Mouse (Mus musculus) forebrain, embryonic 11.5 days (tissue): ENCODE data around the gene Pygb. TPM values are rescaled to one million over a fixed set of nuclear protein-coding genes. Genes with fewer than 3 reads are reported as not detected.

Experiments
- ATAC-seq: fragments of 200-750 bp; cut with Nextera tagmentation; replicated peaks from 2 replicates; pipeline ENCODE4 v1.8.0; 2017; ENCODE audit warnings: moderate TSS enrichment; ENCODE audit not compliant: low FRiP score
- DNase-seq: peaks from one replicate; pipeline ENCODE4 v3.0.0-alpha.2; 2017; ENCODE audit warnings: low spot score
- H3K27ac ChIP-seq: fragments of 300-500 bp; sonication (generic); 2 replicates; pipeline ENCODE4 v1.5.1; 2014; ENCODE audit warnings: low read depth, low read length
- H3K27me3 ChIP-seq: fragments of 300-500 bp; sonication (generic); 2 replicates; pipeline ENCODE4 v1.6.1; 2014; ENCODE audit warnings: mild to moderate bottlenecking, low read length, mixed read lengths; ENCODE audit not compliant: control insufficient read depth, insufficient read depth
- H3K36me3 ChIP-seq: fragments of 300-500 bp; sonication (generic); 2 replicates; pipeline ENCODE4 v1.6.1; 2014; ENCODE audit warnings: mild to moderate bottlenecking, low read length, moderate library complexity, mixed read lengths; ENCODE audit not compliant: control insufficient read depth, insufficient read depth
- H3K4me1 ChIP-seq: fragments of 300-500 bp; sonication (generic); replicated peaks from 2 replicates; pipeline ENCODE4 v1.6.1; 2014; ENCODE audit warnings: low read length, mixed read lengths; ENCODE audit not compliant: control insufficient read depth, insufficient read depth
- H3K4me2 ChIP-seq: fragments of 300-500 bp; sonication (generic); 2 replicates; pipeline ENCODE4 v1.6.1; 2014; ENCODE audit warnings: low read depth, mild to moderate bottlenecking, low read length, moderate library complexity, mixed read lengths; ENCODE audit not compliant: severe bottlenecking
- H3K4me3 ChIP-seq: fragments of 300-500 bp; sonication (generic); 2 replicates; pipeline ENCODE4 v1.5.1; 2014; ENCODE audit warnings: low read depth, low read length
- H3K9ac ChIP-seq: fragments of 300-500 bp; sonication (generic); 2 replicates; pipeline ENCODE4 v1.6.1; 2014; ENCODE audit warnings: low read length
- H3K9me3 ChIP-seq: fragments of 300-500 bp; sonication (generic); 2 replicates; pipeline ENCODE4 v1.6.1; 2016; ENCODE audit warnings: low read length, mixed read lengths; ENCODE audit not compliant: control insufficient read depth
- WGBS: fragments of 180-500 bp; shearing (Covaris S2); extraction: QIAGEN DNeasy Blood & Tissue Kit; methylation state at CpG from one replicate; pipeline ENCODE4 v1.1.7; 2014; 5-methylcytosine and 5-hydroxymethylcytosine counted together
- polyA plus RNA-seq: library from polyadenylated mRNA; unstranded; fragments of >200 nt; fragmentation: Nextera tagmentation; extraction: Ambion mirVana; gene quantifications from 2 replicates; pipeline ENCODE4 v1.2.1, GENCODE M21; 2014

Gene Pygb
- 55.6 and 59.4 TPM in 2 replicates for polyA plus RNA-seq

DNA sequence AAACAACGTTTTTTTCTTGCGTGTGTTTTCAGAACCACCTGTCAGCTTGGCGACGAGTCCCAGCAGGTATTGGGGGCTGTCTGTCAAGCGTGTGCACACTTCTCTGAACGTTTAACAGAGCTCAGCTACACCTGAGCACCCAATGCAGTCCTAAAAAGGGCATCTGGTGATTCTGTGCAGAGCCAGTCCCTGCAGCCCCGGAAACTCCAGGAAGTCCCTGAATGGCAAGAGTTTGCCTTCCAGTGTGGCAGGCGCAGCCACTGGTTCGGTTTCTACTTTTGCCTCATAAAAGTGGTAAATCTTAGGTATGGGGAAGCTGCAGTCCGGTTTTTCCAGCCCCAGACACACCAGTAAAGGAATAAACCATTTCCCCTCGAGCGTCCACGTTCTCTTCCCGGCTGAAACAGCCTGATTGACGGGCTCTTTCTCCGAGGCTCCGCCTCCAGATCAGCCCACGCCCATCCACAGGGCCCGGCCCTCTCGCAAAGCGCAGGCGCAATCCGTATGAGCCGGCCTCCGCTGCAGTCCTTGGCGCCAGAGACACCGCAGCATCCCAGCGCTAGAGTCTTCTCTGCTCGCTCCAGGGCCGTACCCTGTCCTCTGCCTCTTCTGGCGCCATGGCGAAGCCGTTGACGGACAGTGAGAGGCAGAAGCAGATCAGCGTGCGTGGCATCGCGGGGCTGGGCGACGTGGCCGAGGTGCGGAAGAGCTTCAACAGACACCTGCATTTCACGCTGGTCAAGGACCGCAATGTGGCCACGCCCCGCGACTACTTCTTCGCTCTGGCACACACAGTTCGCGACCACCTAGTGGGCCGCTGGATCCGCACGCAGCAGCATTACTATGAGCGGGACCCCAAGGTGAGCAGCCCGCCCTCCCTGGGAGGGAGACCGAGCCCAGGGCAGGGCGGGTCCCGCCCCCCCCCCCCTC, at the start of gene Pygb:
Gene Pygb (plus strand): TSS at position 485 of the 930 bp plus-strand sequence.
- H3K4me2 ChIP-seq, result peak within 1 kb of the TSS; percentile 90
- ATAC-seq, result peak; percentile 97
- H3K36me3 ChIP-seq, result no peaks in the 10 kb centered on the region
- peak; percentile 93 for DNase-seq
- no peaks in the 10 kb centered on the region for H3K9me3 ChIP-seq
- no peaks in the 10 kb centered on the region; the same call in 1 of the 2 replicates for H3K4me1 ChIP-seq
- no peak within 1 kb of the TSS for H3K27ac ChIP-seq
- H3K4me3 ChIP-seq, result peak within 1 kb of the TSS; percentile 79
- H3K27me3 ChIP-seq, result no peaks in the 10 kb centered on the region
- peak within 1 kb of the TSS; percentile 67 for H3K9ac ChIP-seq
- 3% methylated on average over 56 of the region's 58 CpGs for WGBS

GRCm38 (mm10) chr2:150737881-150738280, 48.7 kb upstream of the Pygb start:
- ATAC-seq, result no peak
- no peaks in the 10 kb centered on the region; the same call in 1 of the 2 replicates for H3K4me1 ChIP-seq
- DNase-seq, result no peak

GRCm38 (mm10) chr2:150740145-150740841, 46.2 kb upstream of the Pygb start:
- H3K9me3 ChIP-seq, result no peaks in the 10 kb centered on the region
- WGBS, result 71% methylated on average over 10 of the region's 10 CpGs
- no peaks in the 10 kb centered on the region for H3K27me3 ChIP-seq
- H3K36me3 ChIP-seq, result no peaks in the 10 kb centered on the region
- no peak overlapping the region for H3K4me2 ChIP-seq
- no peaks in the 10 kb centered on the region; the same call in 1 of the 2 replicates for H3K4me1 ChIP-seq
- ATAC-seq, result no peak
- no peak overlapping the region for H3K9ac ChIP-seq
- DNase-seq, result no peak
- no peak overlapping the region for H3K27ac ChIP-seq
- no peak overlapping the region for H3K4me3 ChIP-seq

More at GRCm38 (mm10) chr2:150737881-150738280, 48.7 kb upstream of the Pygb start:
- no peaks in the 10 kb centered on the region for H3K27me3 ChIP-seq
- no peak overlapping the region for H3K9ac ChIP-seq
- H3K4me2 ChIP-seq, result no peak overlapping the region
- WGBS, result 77% methylated on average over 9 of the region's 9 CpGs
- no peaks in the 10 kb centered on the region for H3K9me3 ChIP-seq
- no peak overlapping the region for H3K4me3 ChIP-seq
- no peaks in the 10 kb centered on the region for H3K36me3 ChIP-seq
- H3K27ac ChIP-seq, result no peak overlapping the region

GRCm38 (mm10) chr2:150741405-150741804, 45.1 kb upstream of the Pygb start:
- Histone ChIP-seq H3K4me2 (no peak overlapping the region), H3K27me3 (no peaks in the 10 kb centered on the region), H3K4me1 (no peaks in the 10 kb centered on the region), H3K9me3 (no peaks in the 10 kb centered on the region), H3K36me3 (no peaks in the 10 kb centered on the region), H3K9ac (no peak overlapping the region), H3K27ac (no peak overlapping the region), H3K4me3 (no peak overlapping the region)
- WGBS, result 70% methylated on average over 4 of the region's 4 CpGs
- DNase-seq (no peak), ATAC-seq (0 out of 2 replicates have a peak, but pooled peaks have one; percentile 39)

DNA sequence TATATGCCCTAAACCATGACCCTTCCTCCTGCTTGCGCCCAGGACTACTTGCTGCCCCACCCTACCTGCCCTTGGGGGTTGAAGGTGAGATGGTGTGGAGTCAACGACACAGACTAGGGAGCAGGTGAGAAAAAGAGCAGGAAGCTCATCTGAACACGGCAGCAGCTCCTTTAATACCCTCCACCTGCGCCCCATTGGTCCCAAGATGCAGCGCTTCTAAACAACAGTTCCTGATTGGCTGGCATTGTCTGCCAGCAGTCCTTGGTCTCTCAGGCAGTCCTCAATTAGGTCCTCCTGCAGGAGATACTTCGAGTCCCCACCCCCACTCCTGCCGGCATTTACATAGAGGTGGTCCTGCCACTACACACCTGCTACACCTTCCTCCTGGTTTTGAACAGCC, 41.5 kb upstream of the Pygb start:
- Histone ChIP-seq H3K27ac (no peak overlapping the region), H3K27me3 (peaks cover 2% of the 10 kb centered on the region; the same call in 1 of the 2 replicates), H3K4me3 (no peak overlapping the region), H3K4me2 (no peak overlapping the region), H3K4me1 (peaks cover 2% of the 10 kb centered on the region; the same call in 1 of the 2 replicates), H3K9me3 (no peaks in the 10 kb centered on the region), H3K36me3 (no peaks in the 10 kb centered on the region), H3K9ac (no peak overlapping the region)
- ATAC-seq, result no peak
- DNase-seq, result no peak
- 77% methylated on average over 7 of the region's 7 CpGs for WGBS

DNA sequence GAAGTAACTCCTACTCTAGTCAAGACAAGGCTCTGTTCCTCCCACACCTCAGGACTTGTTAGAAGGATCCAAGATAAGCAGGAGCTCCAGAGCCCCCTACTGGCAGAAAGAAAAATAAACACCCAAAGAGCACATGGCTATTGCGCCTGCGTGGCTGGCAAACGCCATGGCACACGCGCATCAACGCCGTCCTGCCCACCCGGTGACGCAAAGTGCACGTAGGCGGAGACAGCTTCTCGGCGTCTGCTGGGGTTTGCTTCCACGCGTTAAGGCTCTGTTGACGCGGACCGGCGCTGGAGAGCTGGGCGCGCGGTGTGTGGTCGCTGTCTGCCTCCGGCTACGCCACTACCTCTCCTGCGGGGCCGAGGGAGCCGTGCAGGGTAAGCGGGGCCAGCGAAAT, 37.7 kb upstream of the Pygb start, which contains the start of gene Entpd6:
Gene Entpd6 (plus strand): TSS at position 189 of the 400 bp plus-strand sequence.
- 0% methylated on average over 30 of the region's 30 CpGs for WGBS
- Histone ChIP-seq H3K4me1 (peaks cover 2% of the 10 kb centered on the region; the same call in 1 of the 2 replicates), H3K4me2 (peak within 1 kb of the TSS; percentile 99), H3K27ac (0 out of 2 replicates have a peak within 1 kb of the TSS, but pooled peaks have one; percentile 18), H3K9ac (peak within 1 kb of the TSS; percentile 72), H3K9me3 (no peaks in the 10 kb centered on the region), H3K36me3 (no peaks in the 10 kb centered on the region), H3K4me3 (peak within 1 kb of the TSS; percentile 61), H3K27me3 (peaks cover 2% of the 10 kb centered on the region; the same call in 1 of the 2 replicates)
- DNase-seq (peak; percentile 97), ATAC-seq (peak; percentile 97)

DNA sequence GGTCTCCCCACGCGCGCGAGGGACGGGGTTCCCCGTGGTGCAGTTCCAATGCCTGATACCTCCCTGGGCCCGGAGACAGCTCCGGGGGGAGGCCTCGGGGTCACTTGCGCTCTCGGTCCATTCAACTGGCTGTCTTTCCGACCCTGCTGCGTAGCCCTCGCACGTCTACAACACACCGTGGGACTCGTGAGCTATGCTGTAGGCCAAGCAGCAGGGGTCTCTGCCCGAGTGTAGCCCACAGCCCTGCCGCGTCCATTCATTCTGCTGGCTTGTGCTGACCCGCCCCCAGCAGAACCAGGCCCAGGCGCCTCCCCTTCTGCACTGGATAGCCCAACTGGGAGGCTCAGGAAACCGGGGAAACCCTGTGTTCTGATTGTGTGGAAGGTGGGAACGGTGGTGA, 37.3 kb upstream of the Pygb start:
- Histone ChIP-seq H3K27ac (0 out of 2 replicates have a peak overlapping the region, but pooled peaks have one; percentile 18), H3K9ac (peak overlapping the region; percentile 72), H3K4me2 (peak overlapping the region; percentile 99), H3K9me3 (no peaks in the 10 kb centered on the region), H3K4me1 (peaks cover 2% of the 10 kb centered on the region; the same call in 1 of the 2 replicates), H3K36me3 (no peaks in the 10 kb centered on the region), H3K27me3 (peaks cover 2% of the 10 kb centered on the region; the same call in 1 of the 2 replicates), H3K4me3 (peak overlapping the region; percentile 61)
- ATAC-seq (peak; percentile 84), DNase-seq (peak; percentile 76)
- WGBS, result under 1% methylated on average over 24 of the region's 24 CpGs
